Mouse (Mus musculus): ENCODE results near the gene Cgrrf1.

Gene Cgrrf1

GRCm38 (mm10) chr14:46821873-46822716 lies 9.8 kb upstream of the Cgrrf1 start, which contains the start of gene Gmfb:
Gene Gmfb, minus strand, starts transcription at chr14:46822242.
- in situ Hi-C loops (cut with MboI, MseI), result no loop called here

- in situ Hi-C loops (cut with MboI, MseI), result no loop called here
These were observed 7.9 kb upstream of the Cgrrf1 start for GRCm38 (mm10) chr14:46823996-46824395.

GRCm38 (mm10) chr14:46827430-46827829 lies 4.5 kb upstream of the Cgrrf1 start:
- in situ Hi-C loops (cut with MboI, MseI), result no loop called here

- in situ Hi-C loops (cut with MboI, MseI), result no loop called here
These were observed 630 bp upstream of the Cgrrf1 start for GRCm38 (mm10) chr14:46831295-46831694.

- in situ Hi-C loops (cut with MboI, MseI), result no loop called here
These were observed 688 bp downstream of the Cgrrf1 start for GRCm38 (mm10) chr14:46832354-46833272.

- in situ Hi-C loops (cut with MboI, MseI), result no loop called here
These were observed 7.4 kb downstream of the Cgrrf1 start for GRCm38 (mm10) chr14:46839326-46839725.

- in situ Hi-C loops (cut with MboI, MseI), result no loop called here
These were observed 13.8 kb downstream of the Cgrrf1 start for GRCm38 (mm10) chr14:46845706-46846105.

- in situ Hi-C loops (cut with MboI, MseI), result no loop called here
These were observed 16.2 kb downstream of the Cgrrf1 start for GRCm38 (mm10) chr14:46848063-46848590.

GRCm38 (mm10) chr14:46848736-46849135 lies 16.8 kb downstream of the Cgrrf1 start:
- in situ Hi-C loops (cut with MboI, MseI), result no loop called here

GRCm38 (mm10) chr14:46849769-46850168 lies 17.8 kb downstream of the Cgrrf1 start:
- in situ Hi-C loops (cut with MboI, MseI), result no loop called here

- in situ Hi-C loops (cut with MboI, MseI), result no loop called here
These were observed 21.8 kb downstream of the Cgrrf1 start for GRCm38 (mm10) chr14:46853677-46854076.

GRCm38 (mm10) chr14:46862922-46863321 lies 31.0 kb downstream of the Cgrrf1 start:
- in situ Hi-C loops (cut with MboI, MseI), result no loop called here

GRCm38 (mm10) chr14:46880935-46881334 lies 49.0 kb downstream of the Cgrrf1 start:
- in situ Hi-C loops (cut with MboI, MseI), result no loop called here

- in situ Hi-C loops (cut with MboI, MseI), result no loop called here
These were observed 49.9 kb downstream of the Cgrrf1 start for GRCm38 (mm10) chr14:46881581-46882430.

GRCm38 (mm10) chr14:46882431-46883067 lies 50.6 kb downstream of the Cgrrf1 start, which contains the start of gene Samd4:
Gene Samd4, plus strand, starts transcription at chr14:46882854.
- in situ Hi-C loops (cut with MboI, MseI), result no loop called here

GRCm38 (mm10) chr14:46883068-46883870 lies 51.3 kb downstream of the Cgrrf1 start:
- in situ Hi-C loops (cut with MboI, MseI), result no loop called here

GRCm38 (mm10) chr14:46883871-46884441 lies 52.0 kb downstream of the Cgrrf1 start:
- in situ Hi-C loops (cut with MboI, MseI), result no loop called here

GRCm38 (mm10) chr14:46884701-46885428 lies 52.9 kb downstream of the Cgrrf1 start:
- in situ Hi-C loops (cut with MboI, MseI), result loop anchor here (5.0 kb wide), 2 partner anchors 202 to 657 kb away; no protein-coding TSS in a partner anchor

GRCm38 (mm10) chr14:46885429-46885755 lies 53.5 kb downstream of the Cgrrf1 start:
- in situ Hi-C loops (cut with MboI, MseI), result loop anchor here (5.0 kb wide), 2 partner anchors 202 to 657 kb away; no protein-coding TSS in a partner anchor
